Mouse (Mus musculus) B cell, adult (primary cell): Measurements from ENCODE around the gene 5430427O19Rik. TPM values are rescaled to one million over a fixed set of nuclear protein-coding genes. Genes with fewer than 3 reads are reported as not detected.

Experiments
- total RNA-seq: library from RNA; stranded (reverse); gene quantifications from 4 replicates; pipeline ENCODE4 v1.2.4, GENCODE M21; 2023; ENCODE audit not compliant: inconsistent age

The 5430427O19Rik gene
- total RNA-seq: 14.8 to 16.5 TPM (median 15.9 TPM) in 4 replicates

DNA sequence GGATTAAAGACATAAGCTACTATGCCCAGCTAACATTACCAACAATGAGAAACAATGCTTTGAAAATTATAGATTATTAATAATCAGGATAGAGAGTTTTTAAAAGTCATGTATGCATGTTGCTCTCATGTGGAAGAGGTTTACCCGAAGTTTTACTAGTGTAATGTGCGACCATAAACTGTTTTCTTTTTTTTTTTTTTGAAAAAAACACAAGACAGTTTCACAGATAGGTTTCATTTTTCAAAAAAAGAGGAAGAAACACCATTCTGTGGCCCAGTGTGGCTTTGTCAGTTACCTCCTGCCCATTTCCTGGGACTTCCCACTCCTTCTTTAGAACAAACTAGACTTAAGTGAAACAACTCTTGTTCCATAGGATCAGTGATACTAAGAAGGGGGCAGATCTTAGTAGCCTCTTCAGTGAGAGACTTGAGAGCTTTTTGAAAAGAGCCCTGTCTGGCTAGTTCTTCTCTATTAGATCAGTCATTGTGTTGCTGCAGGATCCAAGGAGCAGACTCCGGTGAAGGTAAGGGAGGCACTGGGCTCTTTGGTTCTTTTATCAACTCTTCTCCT lies at the start of gene 5430427O19Rik:
5430427O19Rik (plus strand) TSS at position 441 of the 570 bp plus-strand sequence.

Other genes with a start within 250 kb of the 5430427O19Rik start
- gene Gk, start 93.5 kb upstream of the 5430427O19Rik start, total RNA-seq: 4.1 to 9.6 TPM (median 6.9 TPM) in 4 replicates
- gene Samt3, start 173.8 kb downstream of the 5430427O19Rik start, total RNA-seq: not detected in 4 replicates